Mouse (Mus musculus): ENCODE results near the gene Zmym6. TPM values are rescaled to one million over a fixed set of nuclear protein-coding genes. Genes with fewer than 3 reads are reported as not detected.

The Zmym6 gene
- total RNA-seq, 2 experiments from 2014 or later: 27.0 to 38.0 TPM

GRCm38 (mm10) chr4:127171341-127171905, 94.2 kb downstream of the Zmym6 start:
- DNase-seq (ENCODE audit: low spot score in 2 of 2): no peak
- intact Hi-C loops (cut with DNase I): no loop called here

GRCm38 (mm10) chr4:127172119-127172518, 94.9 kb downstream of the Zmym6 start:
- DNase-seq (ENCODE audit: low spot score in 2 of 2): no peak
- intact Hi-C loops (cut with DNase I): loop anchor here (2.0 kb wide), 1 partner anchor 65 kb away; no protein-coding TSS in a partner anchor

GRCm38 (mm10) chr4:127172614-127173013, 95.4 kb downstream of the Zmym6 start:
- intact Hi-C loops (cut with DNase I): loop anchor here (2.0 kb wide), 1 partner anchor 64 kb away; no protein-coding TSS in a partner anchor
- peak in 1 of 2 experiments; percentile 65 for DNase-seq (ENCODE audit: low spot score in 2 of 2)

- intact Hi-C loops (cut with DNase I): loop anchor here (2.0 kb wide), 1 partner anchor 63 kb away; no protein-coding TSS in a partner anchor
- no peak for DNase-seq (ENCODE audit: low spot score in 2 of 2)
Observed at GRCm38 (mm10) chr4:127173461-127173860, 96.3 kb downstream of the Zmym6 start.

Other genes with a start within 250 kb of the Zmym6 start
- gene Zmym4, start 109.2 kb upstream of the Zmym6 start, total RNA-seq (2021): 10 to 100 TPM; 43.4 to 61.0 TPM
- 100 to 1,000 TPM; 163 to 281 TPM for gene Sfpq, start 56.1 kb upstream of the Zmym6 start, total RNA-seq (2021)
- 10 to 100 TPM in 1 of 2 experiments, 1 to 10 TPM in 1; 9.8 to 15.9 TPM for gene Zmym1, start 16.2 kb upstream of the Zmym6 start, total RNA-seq (2021)
- 1 to 10 TPM; 1.9 to 4.1 TPM for gene Tmem35b, start 46.3 kb downstream of the Zmym6 start, total RNA-seq (2021)
- 100 to 1,000 TPM; 380 to 420 TPM for gene Dlgap3, start 91.8 kb downstream of the Zmym6 start, total RNA-seq (2021)
- 10 to 100 TPM; 52.6 to 59.2 TPM for gene Smim12, start 166.4 kb downstream of the Zmym6 start, total RNA-seq (2021)
- gene Gja4, start 236.7 kb downstream of the Zmym6 start, total RNA-seq (2021): 1 to 10 TPM; 3.6 to 4.5 TPM